Mouse (Mus musculus): ENCODE measurements at regions not wholly inside any gene's neighbourhood (a gene's known extent, or its start where the extent isn't known, plus 50 kb on each side); places are given as distances from the start of the nearest gene placed in this dataset.

- no peak for ATAC-seq
Measured at GRCm38 (mm10) chr6:135629236-135629635, 266.9 kb downstream of the Emp1 start.

- no peak for ATAC-seq
Measured at GRCm38 (mm10) chr6:135632671-135633070, 270.3 kb downstream of the Emp1 start.

- ATAC-seq: no peak
Measured at GRCm38 (mm10) chr6:135636648-135637047, 274.3 kb downstream of the Emp1 start.

- no peak for ATAC-seq
Measured at GRCm38 (mm10) chr6:135642711-135643110, 280.4 kb downstream of the Emp1 start.

- no peak for ATAC-seq
Measured at GRCm38 (mm10) chr6:135646177-135646576, 283.8 kb downstream of the Emp1 start.

GRCm38 (mm10) chr6:135653002-135653401, 290.7 kb downstream of the Emp1 start:
- no peak for ATAC-seq

- no peak for ATAC-seq
Measured at GRCm38 (mm10) chr6:135662386-135662785, 300.0 kb downstream of the Emp1 start.

- no peak for ATAC-seq
Measured at GRCm38 (mm10) chr6:135662801-135663537, 300.6 kb downstream of the Emp1 start.

Data from inflammation-experienced regulatory T-cells, adult 6 months (primary cell).